Mouse (Mus musculus) splenic B cell, adult 2 months (primary cell): ENCODE measurements around the gene Pcif1.
A peak's percentile ranks its signal among the peaks of the same experiment; 100 is the strongest.
"Not testable (repeated sequence)": the region's sequence is repeated elsewhere in the genome, so short reads cannot be mapped to it uniquely, and the experiment has no call there.

Experiments used
- DNase-seq: peaks from one replicate; pipeline ENCODE4 v3.0.0-alpha.2; 2011; ENCODE audit warnings: low read depth, low spot score
- H3K27me3 ChIP-seq: 2 replicates; pipeline ENCODE4 v1.6.1; 2012; ENCODE audit warnings: mild to moderate bottlenecking, low read length, moderate library complexity, mixed read lengths; ENCODE audit not compliant: control insufficient read depth, poor library complexity, insufficient read depth, severe bottlenecking
- H3K36me3 ChIP-seq: 2 replicates; pipeline ENCODE4 v1.6.1; 2012; ENCODE audit warnings: mild to moderate bottlenecking, low read length, moderate library complexity, mixed read lengths; ENCODE audit not compliant: control insufficient read depth, poor library complexity, insufficient read depth, severe bottlenecking

Gene Pcif1

GRCm38 (mm10) chr2:164877376-164878215 lies 1.5 kb upstream of the Pcif1 start:
- not testable (repeated sequence) for H3K27me3 ChIP-seq, DNase-seq, H3K36me3 ChIP-seq

- DNase-seq, result peak; percentile 67
- Histone ChIP-seq H3K36me3 (peaks cover 3% of the 10 kb centered on the region; the same call in 1 of the 2 replicates), H3K27me3 (no peaks in the 10 kb centered on the region)
These were observed 436 bp upstream of the Pcif1 start for GRCm38 (mm10) chr2:164878509-164879227.

GRCm38 (mm10) chr2:164879568-164880277 lies 619 bp downstream of the Pcif1 start:
- peak; percentile 98 for DNase-seq
- Histone ChIP-seq H3K27me3 (no peaks in the 10 kb centered on the region), H3K36me3 (peaks cover 3% of the 10 kb centered on the region; the same call in 1 of the 2 replicates)

GRCm38 (mm10) chr2:164882619-164883018 lies 3.5 kb downstream of the Pcif1 start:
- no peaks in the 10 kb centered on the region for H3K27me3 ChIP-seq
- DNase-seq, result peak; percentile 66
- H3K36me3 ChIP-seq, result peaks cover 9% of the 10 kb centered on the region

- H3K27me3 ChIP-seq, result no peaks in the 10 kb centered on the region
- DNase-seq, result no peak
These were observed 6.7 kb downstream of the Pcif1 start for GRCm38 (mm10) chr2:164885788-164886187.

GRCm38 (mm10) chr2:164886617-164887016 lies 7.5 kb downstream of the Pcif1 start:
- DNase-seq, result no peak
- Histone ChIP-seq H3K27me3 (no peaks in the 10 kb centered on the region), H3K36me3 (peaks cover 22% of the 10 kb centered on the region)

More at GRCm38 (mm10) chr2:164885788-164886187, 6.7 kb downstream of the Pcif1 start:
- peaks cover 15% of the 10 kb centered on the region for H3K36me3 ChIP-seq

- Histone ChIP-seq H3K27me3 (no peaks in the 10 kb centered on the region), H3K36me3 (peaks cover 29% of the 10 kb centered on the region)
- DNase-seq, result no peak
These were observed 9.9 kb downstream of the Pcif1 start for GRCm38 (mm10) chr2:164888996-164889395.

- Histone ChIP-seq H3K36me3 (peaks cover 32% of the 10 kb centered on the region), H3K27me3 (no peaks in the 10 kb centered on the region)
- DNase-seq, result no peak
These were observed 10.9 kb downstream of the Pcif1 start for GRCm38 (mm10) chr2:164889960-164890359.

- no peak for DNase-seq
- Histone ChIP-seq H3K27me3 (no peaks in the 10 kb centered on the region), H3K36me3 (peaks cover 29% of the 10 kb centered on the region)
These were observed 11.4 kb downstream of the Pcif1 start for GRCm38 (mm10) chr2:164890411-164891049.

GRCm38 (mm10) chr2:164891056-164891834 lies 12.1 kb downstream of the Pcif1 start:
- Histone ChIP-seq H3K27me3 (no peaks in the 10 kb centered on the region), H3K36me3 (peaks cover 26% of the 10 kb centered on the region)
- DNase-seq, result no peak

- no peak for DNase-seq
- H3K27me3 ChIP-seq, result no peaks in the 10 kb centered on the region
- H3K36me3 ChIP-seq, result peaks cover 26% of the 10 kb centered on the region
These were observed 13.0 kb downstream of the Pcif1 start for GRCm38 (mm10) chr2:164891908-164892695.

- H3K36me3 ChIP-seq, result peaks cover 26% of the 10 kb centered on the region
- no peaks in the 10 kb centered on the region for H3K27me3 ChIP-seq
- DNase-seq, result no peak
These were observed 13.7 kb downstream of the Pcif1 start for GRCm38 (mm10) chr2:164892696-164893216.

- peaks cover 20% of the 10 kb centered on the region for H3K36me3 ChIP-seq
- no peak for DNase-seq
These were observed 14.9 kb downstream of the Pcif1 start for GRCm38 (mm10) chr2:164894048-164894447.

More at GRCm38 (mm10) chr2:164894048-164894447, 14.9 kb downstream of the Pcif1 start:
- H3K27me3 ChIP-seq, result no peaks in the 10 kb centered on the region
